Mouse (Mus musculus) myocyte (in vitro differentiated cells): ENCODE measurements at regions not wholly inside any gene's neighbourhood (a gene's known extent, or its start where the extent isn't known, plus 50 kb on each side); places are given as distances from the start of the nearest gene placed in this dataset.

Experiments used
- CEBPB ChIP-seq: IDR thresholded peaks from 2 replicates; pipeline ENCODE4 v1.6.1; 2011; ENCODE audit warnings: mild to moderate bottlenecking, moderate library complexity; ENCODE audit not compliant: poor library complexity, insufficient read depth, severe bottlenecking
- MAX ChIP-seq: IDR thresholded peaks from one replicate; pipeline ENCODE4 v1.6.1; 2011; ENCODE audit warnings: low read depth, mild to moderate bottlenecking, control low read depth
- MYOG ChIP-seq, 3 experiments: IDR thresholded peaks; one replicate each; pipeline ENCODE4 v1.6.1; 2011; ENCODE audit warnings: control low read depth in 2 of 3, low read depth in 2 of 3, mild to moderate bottlenecking in 2 of 3; ENCODE audit not compliant: insufficient read length in 2 of 3, control insufficient read depth in 1 of 3, insufficient read depth in 1 of 3
- POLR2A ChIP-seq: IDR thresholded peaks from one replicate; pipeline ENCODE4 v1.6.1; 2011; ENCODE audit warnings: low read depth, mild to moderate bottlenecking, control low read depth, moderate library complexity; ENCODE audit not compliant: insufficient read length
- TCF12 ChIP-seq: IDR thresholded peaks from one replicate; pipeline ENCODE4 v1.6.1; 2011; ENCODE audit warnings: mild to moderate bottlenecking, control low read depth; ENCODE audit not compliant: poor library complexity, insufficient read depth, severe bottlenecking
- USF1 ChIP-seq: IDR thresholded peaks from one replicate; pipeline ENCODE4 v1.6.1; 2011; ENCODE audit warnings: low read depth, mild to moderate bottlenecking, control low read depth, moderate library complexity

- TF ChIP-seq CEBPB (no peak), MAX (no peak), USF1 (no peak), POLR2A (no peak), MYOG (IDR thresholded peaks at IDR 0.05; ENCODE audit: control insufficient read depth in 1 of 3, insufficient read depth in 1 of 3, insufficient read length in 2 of 3, low read depth in 2 of 3) (no peak), TCF12 (no peak)
Measured at GRCm38 (mm10) chr3:38742155-38742554, 144.6 kb upstream of the Fat4 start.
